Mouse (Mus musculus) cerebellum, adult (tissue): ENCODE results near the gene Gkap1.

Experiments
- ATAC-seq: cut with Nextera tagmentation; 2 replicates; pipeline ENCODE4 v1.9.2; 2017; ENCODE audit warnings: mild to moderate bottlenecking, moderate library complexity, mixed read lengths; ENCODE audit not compliant: insufficient number of reproducible peaks, low FRiP score, low TSS enrichment

Gkap1 gene

GRCm38 (mm10) chr13:58273411-58274258, 1.9 kb downstream of the Gkap1 start:
- ATAC-seq = peak; percentile 59; the same call in 1 of the 2 replicates

- ATAC-seq = no peak
Measured at GRCm38 (mm10) chr13:58266864-58267263, 8.6 kb downstream of the Gkap1 start.

DNA sequence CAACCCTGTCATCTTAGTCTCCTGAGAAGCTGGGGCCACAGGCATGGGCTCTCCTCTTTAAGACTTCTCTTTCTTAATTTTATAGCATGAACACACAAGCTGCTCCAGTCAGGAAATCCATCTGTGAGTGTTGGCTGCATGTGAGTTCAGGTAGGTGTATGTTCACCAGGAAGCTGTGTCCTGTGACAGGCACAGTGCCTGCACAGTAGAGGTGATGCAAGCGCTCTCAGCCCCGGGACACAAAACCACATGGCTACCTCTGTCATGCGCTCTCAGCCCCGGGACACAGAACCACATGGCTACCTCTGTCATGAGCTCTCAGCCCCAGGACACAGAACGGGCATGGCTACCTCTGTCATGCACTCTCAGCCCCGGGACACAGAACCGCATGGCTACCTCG, 12.0 kb downstream of the Gkap1 start:
- no peak for ATAC-seq

- ATAC-seq = no peak
Measured at GRCm38 (mm10) chr13:58261674-58262073, 13.8 kb downstream of the Gkap1 start.

- ATAC-seq = no peak
Measured at GRCm38 (mm10) chr13:58253268-58253667, 22.2 kb downstream of the Gkap1 start.

DNA sequence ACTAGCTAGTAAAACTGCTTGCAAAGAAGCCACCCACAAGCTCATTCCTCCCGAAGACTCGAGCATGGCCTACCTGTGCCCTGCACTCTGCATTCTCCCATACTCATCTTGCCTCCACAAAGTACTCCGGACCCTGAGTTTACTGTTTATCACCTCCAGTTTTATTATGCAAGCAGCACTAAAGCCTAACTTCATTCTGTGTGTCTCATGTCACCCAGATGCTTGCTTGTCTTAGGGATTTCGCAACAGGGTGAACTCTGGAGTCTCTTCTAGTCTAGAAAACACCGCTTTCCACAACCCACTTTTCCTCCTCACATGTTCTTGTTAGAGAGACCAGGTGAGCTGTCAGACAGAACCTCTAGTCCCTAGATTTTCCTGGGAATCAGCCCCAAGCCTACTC, 26.5 kb downstream of the Gkap1 start:
- ATAC-seq = no peak

DNA sequence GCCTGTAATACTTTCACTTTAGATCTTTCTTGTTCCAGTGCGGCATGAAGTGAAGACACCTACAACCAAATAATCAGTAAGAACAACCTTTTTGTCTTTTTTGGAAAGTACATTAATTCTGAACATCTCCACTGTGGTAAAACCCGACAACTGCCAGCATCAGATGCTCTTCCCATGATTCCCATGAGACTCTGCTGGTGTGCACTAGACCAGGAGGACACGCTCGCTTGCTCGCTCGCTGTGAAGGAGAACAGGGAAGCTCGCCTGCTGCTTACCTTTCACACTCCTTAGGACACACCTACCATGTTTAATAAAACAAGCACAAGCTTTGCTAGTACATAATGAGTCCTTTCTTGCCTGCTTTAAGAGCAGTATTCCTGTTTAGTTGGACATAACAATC, 39.0 kb downstream of the Gkap1 start:
- no peak for ATAC-seq

DNA sequence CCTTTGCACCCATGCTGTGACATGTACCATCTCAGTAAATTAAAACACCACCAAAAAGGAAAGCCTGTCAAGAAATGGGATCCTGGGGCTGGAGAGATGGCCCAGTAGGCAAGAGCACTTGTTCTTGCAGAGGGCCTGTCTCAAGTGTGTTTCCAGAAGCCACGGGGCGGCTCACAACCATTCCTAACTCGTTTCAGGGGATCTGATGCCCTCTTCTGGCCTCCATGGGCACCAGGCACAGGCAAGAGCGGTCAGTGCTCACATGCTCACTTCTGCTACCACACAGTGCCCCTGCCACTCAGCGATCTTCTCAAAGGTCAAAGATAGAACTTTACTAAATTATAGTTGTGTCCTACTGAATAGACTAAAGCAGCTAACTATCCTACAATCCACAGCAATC, 42.9 kb downstream of the Gkap1 start:
- ATAC-seq = 0 out of 2 replicates have a peak, but pooled peaks have one; percentile 58

GRCm38 (mm10) chr13:58232070-58232469, 43.4 kb downstream of the Gkap1 start:
- ATAC-seq = no peak

GRCm38 (mm10) chr13:58228624-58229023, 46.9 kb downstream of the Gkap1 start:
- ATAC-seq = no peak

- ATAC-seq = no peak
Measured at GRCm38 (mm10) chr13:58225694-58226093, 49.8 kb downstream of the Gkap1 start.

DNA sequence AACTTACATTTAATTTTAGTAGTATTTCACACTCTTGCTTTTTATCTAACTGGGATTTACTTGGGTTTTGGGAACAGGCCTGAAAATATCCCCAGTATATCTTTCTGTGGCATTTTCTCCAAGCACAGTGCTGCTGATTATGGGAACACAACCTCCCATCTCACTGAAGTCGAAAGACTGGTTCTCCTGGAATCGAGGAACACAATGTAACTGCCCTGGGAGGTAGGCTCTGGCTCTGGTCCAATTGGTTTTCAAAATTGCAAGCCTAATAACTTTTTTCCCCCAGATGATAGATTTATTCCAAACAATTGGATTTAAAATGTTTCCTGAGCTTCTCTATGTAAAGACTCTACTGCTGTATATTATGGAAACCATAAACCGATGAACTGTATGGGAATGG, 55.3 kb downstream of the Gkap1 start:
- no peak for ATAC-seq

DNA sequence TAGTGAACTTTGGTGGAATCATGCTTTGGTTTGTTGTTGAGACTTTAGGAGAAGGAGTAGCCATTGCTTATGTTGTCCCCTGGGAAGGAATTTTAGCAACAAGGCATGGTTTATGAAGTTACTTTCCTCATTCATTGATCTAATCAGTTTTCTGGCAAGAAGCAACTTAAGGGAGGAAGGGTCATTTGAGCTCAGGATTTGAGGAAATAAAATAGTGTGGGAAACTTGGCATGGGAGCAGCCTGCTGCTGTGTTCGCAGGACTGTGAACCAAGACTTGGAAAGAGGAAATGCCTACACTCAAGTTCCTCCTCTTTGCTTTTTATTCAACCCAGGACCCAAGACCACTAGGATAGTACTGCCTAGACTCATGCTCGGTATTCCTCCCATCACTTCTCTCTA, 58.0 kb downstream of the Gkap1 start:
- ATAC-seq = no peak

GRCm38 (mm10) chr13:58216395-58216794, 59.1 kb downstream of the Gkap1 start:
- no peak for ATAC-seq

DNA sequence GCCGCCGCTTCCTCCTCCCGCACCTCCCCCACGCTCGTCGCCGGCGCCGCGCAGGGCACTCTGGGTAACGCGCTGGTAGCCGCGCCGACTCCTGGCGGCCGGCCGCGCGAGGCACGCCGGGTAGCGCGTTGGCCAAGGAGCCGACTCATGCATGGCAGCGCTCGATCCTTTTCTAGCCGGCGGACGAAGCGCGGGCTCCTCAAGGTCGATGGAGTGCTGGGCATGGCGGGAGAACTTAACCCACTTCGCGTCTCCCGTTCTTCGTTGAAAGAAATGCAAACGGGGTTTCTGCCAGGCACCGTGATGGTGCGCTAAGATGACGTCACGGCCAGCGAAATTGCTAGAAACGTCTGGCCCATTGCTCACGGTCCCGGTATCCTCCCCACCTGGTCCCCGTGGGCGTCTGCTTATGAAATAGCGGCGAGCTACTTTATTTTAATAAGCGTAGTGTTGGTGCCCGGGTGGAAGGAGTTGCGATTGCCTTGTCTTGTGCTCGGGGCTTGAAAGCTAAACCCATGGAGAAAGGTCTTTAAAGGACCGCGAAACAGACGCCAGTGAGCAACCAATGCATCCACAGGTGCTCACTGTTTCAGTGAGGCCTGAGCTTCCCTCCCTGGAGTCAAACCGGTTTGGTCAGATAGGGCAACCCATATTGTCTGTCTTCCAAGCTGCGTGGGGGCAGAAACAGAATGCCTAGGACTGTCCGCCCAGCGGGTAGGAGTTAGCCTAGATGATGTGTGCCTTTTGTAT, 59.7 kb downstream of the Gkap1 start, which contains the start of gene Ubqln1:
TSS of gene Ubqln1 (minus strand) at position 62 of the 750 bp plus-strand sequence.
- ATAC-seq = peak; percentile 88

GRCm38 (mm10) chr13:58215253-58215591, 60.3 kb downstream of the Gkap1 start:
- peak; percentile 46; the same call in 1 of the 2 replicates for ATAC-seq

GRCm38 (mm10) chr13:58214346-58215252, 60.9 kb downstream of the Gkap1 start:
- ATAC-seq = no peak

DNA sequence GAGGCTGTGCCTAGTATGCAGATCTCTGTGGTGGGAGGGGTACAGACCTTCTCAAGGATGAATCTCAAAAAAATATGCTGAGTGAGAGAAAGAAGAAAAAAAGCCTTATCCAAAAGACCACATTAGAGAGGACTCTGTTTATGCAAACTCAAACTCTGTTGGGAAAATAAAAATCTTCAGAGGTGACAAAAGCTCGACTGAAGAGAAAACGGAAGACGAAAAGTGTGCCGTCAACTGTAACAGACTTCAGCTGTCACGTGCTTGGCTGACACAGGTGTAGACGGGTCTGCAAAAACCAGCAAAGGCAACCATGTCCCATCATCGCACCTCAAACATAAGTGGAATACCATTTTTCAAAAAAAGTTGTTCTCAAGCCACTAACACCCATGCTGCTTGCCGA, 61.7 kb downstream of the Gkap1 start:
- no peak for ATAC-seq

DNA sequence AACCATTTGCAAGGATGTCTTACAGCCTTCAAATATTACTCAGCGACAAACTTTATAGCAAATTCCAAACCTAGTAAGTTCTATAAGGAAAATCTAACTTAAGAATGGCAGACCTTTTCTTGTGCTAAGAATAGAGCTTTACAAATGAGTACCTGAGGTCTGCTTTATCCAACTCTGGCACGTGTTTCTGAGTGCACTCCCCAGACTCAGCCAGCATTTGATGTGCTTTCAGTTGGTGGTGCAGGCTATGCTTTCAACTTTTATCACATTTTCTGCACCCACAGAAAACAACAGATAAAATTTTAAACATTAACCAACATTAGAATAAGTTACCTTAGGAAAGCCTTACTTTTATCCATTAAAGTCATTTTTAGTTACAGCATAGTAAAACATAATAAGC, 63.0 kb downstream of the Gkap1 start:
- ATAC-seq = no peak

GRCm38 (mm10) chr13:58210441-58210840, 65.1 kb downstream of the Gkap1 start:
- ATAC-seq = peak; percentile 88

DNA sequence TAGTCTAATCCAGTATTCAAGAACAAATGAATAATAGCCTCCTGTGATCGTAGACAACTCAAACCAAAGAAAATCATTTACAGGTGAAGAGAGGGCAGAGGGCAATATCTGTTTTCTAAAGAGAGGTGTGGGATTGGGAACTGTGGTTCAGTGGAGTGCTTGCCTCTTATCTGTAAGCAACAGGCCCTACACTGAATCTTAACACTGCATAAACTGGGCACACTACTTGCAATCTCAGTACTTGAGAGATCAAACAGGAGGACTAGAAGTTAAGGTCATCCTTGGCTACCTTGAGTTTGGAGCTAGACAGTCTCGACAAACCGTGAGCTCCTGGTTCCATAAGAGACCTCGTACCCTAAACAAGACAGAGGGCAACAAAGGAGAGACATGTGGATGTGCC, 69.4 kb downstream of the Gkap1 start:
- no peak for ATAC-seq
